Mouse (Mus musculus) CH12.LX (cell line): ENCODE results near the gene Mgll. TPM values are rescaled to one million over a fixed set of nuclear protein-coding genes. Genes with fewer than 3 reads are reported as not detected.

Experiments used
- DNase-seq: peaks from one replicate; pipeline ENCODE4 v3.0.0-alpha.2; 2013; ENCODE audit errors: extremely low read depth
- H3K27ac ChIP-seq: 2 replicates; pipeline ENCODE4 v1.5.1; 2012; ENCODE audit warnings: low read depth, mild to moderate bottlenecking, control low read depth, moderate library complexity; ENCODE audit not compliant: insufficient read depth
- H3K27me3 ChIP-seq: replicated peaks from 2 replicates; pipeline ENCODE3; 2012; ENCODE audit warnings: inconsistent platforms
- H3K36me3 ChIP-seq, 2 experiments: replicated peaks in 1 of 2; 2 replicates each; pipeline versions ENCODE3 to v1.6.1; 2012; ENCODE audit warnings: inconsistent platforms in 1 of 2, low read length in 1 of 2, mild to moderate bottlenecking in 1 of 2, mixed read lengths in 1 of 2, moderate library complexity in 1 of 2; ENCODE audit not compliant: control insufficient read depth in 1 of 2, insufficient read depth in 1 of 2
- H3K4me1 ChIP-seq, 2 experiments: 2 replicates each; pipeline ENCODE4 v1.6.1; 2012; ENCODE audit warnings: inconsistent platforms in 1 of 2, moderate library complexity in 1 of 2; ENCODE audit not compliant: insufficient read depth in 2 of 2, control insufficient read depth in 1 of 2
- H3K4me2 ChIP-seq: 2 replicates; pipeline ENCODE4 v1.6.1; 2012; ENCODE audit warnings: low read depth, mild to moderate bottlenecking, control low read depth; ENCODE audit not compliant: poor library complexity, insufficient read depth, severe bottlenecking
- H3K4me3 ChIP-seq, 3 experiments: fragments of 150-350 bp in 1 of 3; sonication (generic) in 1 of 3; replicated peaks in 1 of 3; 2 replicates each; pipeline versions ENCODE3 to v1.5.1; 2011 to 2012; ENCODE audit warnings: low read depth in 2 of 3, low read length in 2 of 3, mild to moderate bottlenecking in 2 of 3, moderate library complexity in 2 of 3, control low read depth in 1 of 3, improper control_type of control experiment in 1 of 3, inconsistent platforms in 1 of 3, mixed read lengths in 1 of 3; ENCODE audit not compliant: poor library complexity in 1 of 3
- H3K79me2 ChIP-seq: replicated peaks from 2 replicates; pipeline ENCODE4 v1.6.1; 2012; ENCODE audit warnings: mild to moderate bottlenecking, moderate library complexity; ENCODE audit not compliant: control insufficient read depth, poor library complexity, insufficient read depth, severe bottlenecking; ENCODE audit errors: extremely low read depth
- H3K9ac ChIP-seq: 2 replicates; pipeline ENCODE4 v1.6.1; 2012; ENCODE audit warnings: low read depth, mild to moderate bottlenecking, control low read depth, moderate library complexity; ENCODE audit not compliant: insufficient read depth
- H3K9me3 ChIP-seq: replicated peaks from 2 replicates; pipeline ENCODE3; 2012; ENCODE audit warnings: low read length, inconsistent platforms, mixed read lengths
- CHD2 ChIP-seq: IDR thresholded peaks from 2 replicates; pipeline ENCODE4 v1.6.1; 2011; ENCODE audit warnings: low read length, improper control_type of control experiment
- GABPA ChIP-seq: IDR thresholded peaks from 2 replicates; pipeline ENCODE4 v1.6.1; 2012; ENCODE audit warnings: low read depth, low read length, improper control_type of control experiment, inconsistent platforms; ENCODE audit not compliant: insufficient replicate concordance
- JUN ChIP-seq: IDR thresholded peaks from 2 replicates; pipeline ENCODE4 v1.6.1; 2011; ENCODE audit warnings: low read depth, mild to moderate bottlenecking, low read length, improper control_type of control experiment, moderate library complexity; ENCODE audit not compliant: insufficient read depth
- MAFK ChIP-seq: IDR thresholded peaks from 2 replicates; pipeline ENCODE4 v1.6.1; 2011; ENCODE audit warnings: low read length, improper control_type of control experiment; ENCODE audit not compliant: insufficient replicate concordance
- MAZ ChIP-seq: IDR thresholded peaks from 2 replicates; pipeline ENCODE4 v1.6.1; 2012; ENCODE audit warnings: low read depth, mild to moderate bottlenecking, inconsistent platforms, low read length, improper control_type of control experiment, moderate library complexity
- MYC ChIP-seq: IDR thresholded peaks from 2 replicates; pipeline ENCODE4 v1.6.1; 2011; ENCODE audit warnings: low read depth, mild to moderate bottlenecking, improper control_type of control experiment, low read length
- POLR2A ChIP-seq: IDR thresholded peaks from 2 replicates; pipeline ENCODE4 v1.6.1; 2011; ENCODE audit warnings: low read depth, mild to moderate bottlenecking, improper control_type of control experiment, low read length
- POLR2AphosphoS2 ChIP-seq: IDR thresholded peaks from 2 replicates; pipeline ENCODE4 v1.6.1; 2011; ENCODE audit warnings: low read depth, low read length, improper control_type of control experiment
- RAD21 ChIP-seq: IDR thresholded peaks from 2 replicates; pipeline ENCODE4 v1.6.1; 2011; ENCODE audit warnings: low read depth, mild to moderate bottlenecking, low read length, improper control_type of control experiment, moderate library complexity
- RCOR1 ChIP-seq: conservative IDR thresholded peaks from 2 replicates; pipeline ENCODE4 v1.6.1; 2012; ENCODE audit warnings: low read depth, mild to moderate bottlenecking, inconsistent platforms, low read length, improper control_type of control experiment
- SIN3A ChIP-seq: IDR thresholded peaks from 2 replicates; pipeline ENCODE4 v1.6.1; 2012; ENCODE audit warnings: low read length, improper control_type of control experiment, inconsistent platforms
- SMC3 ChIP-seq: IDR thresholded peaks from 2 replicates; pipeline ENCODE4 v1.6.1; 2011; ENCODE audit warnings: low read depth, low read length, improper control_type of control experiment
- TCF12 ChIP-seq: IDR thresholded peaks from 2 replicates; pipeline ENCODE4 v1.6.1; 2014; ENCODE audit warnings: low read depth, mild to moderate bottlenecking, inconsistent platforms, low read length, improper control_type of control experiment
- UBTF ChIP-seq: IDR thresholded peaks from 2 replicates; pipeline ENCODE4 v1.6.1; 2012; ENCODE audit warnings: low read depth, mild to moderate bottlenecking, inconsistent platforms, low read length, improper control_type of control experiment, moderate library complexity
- ZMIZ1 ChIP-seq: IDR thresholded peaks from 2 replicates; pipeline ENCODE4 v1.6.1; 2012; ENCODE audit warnings: low read depth, mild to moderate bottlenecking, inconsistent platforms, low read length, improper control_type of control experiment
- ZNF384 ChIP-seq: IDR thresholded peaks from 2 replicates; pipeline ENCODE4 v1.6.1; 2012; ENCODE audit warnings: low read depth, low read length, improper control_type of control experiment, inconsistent platforms
- dilution Hi-C: fragments of 300-500 bp; cut with MboI; formaldehyde crosslinking; loops from 2 replicates; pipeline ENCODE4 v1.14.3; 2020; ENCODE audit warnings: low sequenced_read_pairs; ENCODE audit not compliant: extremely low pct_unique_long_range_greater_than_20kb, extremely low pct_ligation_motif_present
- in situ Hi-C: fragments of 300-500 bp; cut with MboI; formaldehyde crosslinking; loops from 3 replicates; pipeline ENCODE4 v1.14.3; 2019; ENCODE audit warnings: low sequenced_read_pairs, low pct_ligation_motif_present, low pct_unique_long_range_greater_than_20kb, mixed read lengths
- polyA plus RNA-seq: library from polyadenylated mRNA; unstranded; fragments of >175 nt; gene quantifications from 2 replicates; pipeline ENCODE4 v1.2.1, GENCODE M21; 2012; ENCODE audit warnings: low read depth; ENCODE audit not compliant: insufficient read length
- total RNA-seq, 2 experiments: library from RNA; depleted of rRNA; stranded (reverse); fragments of 300-350 nt in 1 of 2; fragments of >200 nt in 1 of 2; gene quantifications; 2 replicates each; pipeline ENCODE4 v1.2.3; 2012 to 2014

Mgll gene
- total and polyA plus RNA-seq, 3 experiments, result 60.8 to 81.1 (median 76.5) TPM

DNA sequence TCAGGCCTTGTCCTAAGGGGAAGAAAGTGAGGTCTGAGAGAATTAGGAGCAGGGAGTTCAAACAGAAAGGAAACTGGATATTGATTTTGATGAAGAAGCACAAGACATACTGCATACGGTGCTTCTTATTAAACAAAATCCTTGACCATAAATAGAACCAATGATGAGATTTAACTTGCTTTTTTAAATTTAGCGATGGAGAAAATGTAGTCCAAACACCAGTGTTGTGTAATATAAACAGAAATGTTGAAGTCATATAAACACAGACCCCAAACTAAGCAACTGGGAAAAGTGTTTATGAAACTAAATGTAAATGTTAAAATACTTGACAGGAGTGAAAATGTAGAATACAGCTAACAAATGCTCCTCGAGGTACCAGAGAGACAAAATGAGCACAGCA is 35.5 kb upstream of the Mgll start:
- in situ Hi-C loops, result no loop called here
- Histone ChIP-seq H3K9me3 (peaks cover 7% of the 10 kb centered on the region), H3K4me1 (peaks cover 9 to 26% of the 10 kb centered on the region in 2 experiments; a peak in 3 of 4 replicates), H3K79me2 (no peaks in the 10 kb centered on the region), H3K27ac (no peak overlapping the region), H3K27me3 (no peaks in the 10 kb centered on the region), H3K36me3 (no peaks in the 10 kb centered on the region), H3K9ac (no peak overlapping the region), H3K4me2 (no peak overlapping the region), H3K4me3 (no peak overlapping the region)
- no peak for DNase-seq
- dilution Hi-C loops, result no loop called here
- TF ChIP-seq GABPA (no peak), SIN3A (no peak), POLR2AphosphoS2 (no peak), CHD2 (no peak), RAD21 (no peak), RCOR1 (no peak), MAZ (no peak), TCF12 (no peak), MAFK (no peak), ZMIZ1 (no peak), UBTF (no peak)

DNA sequence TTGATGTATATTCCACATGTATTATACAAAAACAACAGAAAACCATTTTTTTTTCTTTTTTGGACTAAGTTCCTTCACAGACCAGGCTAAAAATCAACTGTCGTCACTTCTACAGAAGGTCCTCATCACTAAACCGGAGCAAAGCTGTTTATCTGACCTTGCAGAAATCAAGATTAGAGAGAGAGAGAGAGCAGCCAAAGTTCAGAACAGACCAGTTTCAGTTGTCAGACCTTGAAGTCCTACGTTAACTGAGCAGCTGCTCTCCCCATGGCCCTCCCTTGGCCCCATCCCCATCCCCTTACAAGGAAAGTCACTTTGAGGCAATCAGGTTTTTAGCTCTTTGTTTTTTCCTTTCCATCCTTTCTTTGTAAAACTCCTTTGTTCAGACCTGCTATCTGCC is 34.0 kb upstream of the Mgll start:
- peaks cover 7% of the 10 kb centered on the region for H3K9me3 ChIP-seq
- H3K9ac ChIP-seq, result no peak overlapping the region
- in situ Hi-C loops (no loop called here), dilution Hi-C loops (no loop called here)
- no peaks in the 10 kb centered on the region for H3K27me3 ChIP-seq
- no peak for DNase-seq
- no peak overlapping the region for H3K4me3 ChIP-seq
- no peak overlapping the region for H3K4me2 ChIP-seq
- H3K27ac ChIP-seq, result no peak overlapping the region
- H3K4me1 ChIP-seq, result peaks cover 9 to 36% of the 10 kb centered on the region in 2 experiments; a peak in 3 of 4 replicates
- H3K79me2 ChIP-seq, result no peaks in the 10 kb centered on the region
- TF ChIP-seq UBTF (no peak), MYC (no peak), SMC3 (no peak)
- H3K36me3 ChIP-seq, result no peaks in the 10 kb centered on the region

DNA sequence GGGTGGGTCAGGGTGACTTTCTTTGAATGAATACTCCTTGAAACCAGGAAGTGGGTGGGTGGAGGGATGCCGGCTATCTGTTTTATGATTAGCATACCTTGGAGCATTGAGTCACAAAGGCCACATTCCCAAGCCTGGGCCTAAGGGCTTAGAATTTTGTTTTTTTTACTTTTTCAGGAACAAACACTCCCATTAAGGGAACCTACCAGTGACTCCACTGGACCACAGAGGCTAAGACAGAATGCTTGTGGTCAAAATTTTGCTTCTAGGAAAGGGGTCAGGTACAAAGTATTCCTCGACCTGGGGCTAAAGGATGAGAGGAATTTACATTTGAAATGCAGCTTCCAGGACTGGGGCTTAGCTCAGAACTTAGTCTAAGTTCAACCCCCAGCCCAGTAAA is 32.9 kb upstream of the Mgll start:
- Histone ChIP-seq H3K27me3 (no peaks in the 10 kb centered on the region), H3K27ac (no peak overlapping the region), H3K9me3 (peaks cover 10% of the 10 kb centered on the region), H3K4me2 (no peak overlapping the region), H3K36me3 (no peaks in the 10 kb centered on the region), H3K9ac (no peak overlapping the region), H3K4me3 (no peak overlapping the region)
- dilution Hi-C loops (no loop called here), in situ Hi-C loops (no loop called here)
- no peak for DNase-seq
- no peak for TF ChIP-seq POLR2A
- no peak for TF ChIP-seq TCF12
- no peak for TF ChIP-seq ZNF384
- TF ChIP-seq UBTF, result no peak
- TF ChIP-seq SMC3, result no peak
- no peak for TF ChIP-seq JUN
- no peak for TF ChIP-seq ZMIZ1
- TF ChIP-seq, all 38 proteins: peak for 0
- Histone ChIP-seq H3K4me1 (peaks cover 7 to 39% of the 10 kb centered on the region in 2 experiments; a peak in 3 of 4 replicates), H3K79me2 (no peaks in the 10 kb centered on the region)
